Mouse (Mus musculus) liver, embryonic 18 days (tissue): ENCODE data around the gene Six1. TPM values are rescaled to one million over a fixed set of nuclear protein-coding genes. Genes with fewer than 3 reads are reported as not detected.

ENCODE experiments used
- polyA plus RNA-seq: library from polyadenylated mRNA; depleted of rRNA; stranded (reverse); fragments of >200 nt; gene quantifications from 2 replicates; pipeline ENCODE4 v1.2.3, GENCODE M21; 2012; rRNA removed

Six1 gene
- 0.01 TPM in 1 of 2 replicates, not detected in the other for polyA plus RNA-seq

DNA sequence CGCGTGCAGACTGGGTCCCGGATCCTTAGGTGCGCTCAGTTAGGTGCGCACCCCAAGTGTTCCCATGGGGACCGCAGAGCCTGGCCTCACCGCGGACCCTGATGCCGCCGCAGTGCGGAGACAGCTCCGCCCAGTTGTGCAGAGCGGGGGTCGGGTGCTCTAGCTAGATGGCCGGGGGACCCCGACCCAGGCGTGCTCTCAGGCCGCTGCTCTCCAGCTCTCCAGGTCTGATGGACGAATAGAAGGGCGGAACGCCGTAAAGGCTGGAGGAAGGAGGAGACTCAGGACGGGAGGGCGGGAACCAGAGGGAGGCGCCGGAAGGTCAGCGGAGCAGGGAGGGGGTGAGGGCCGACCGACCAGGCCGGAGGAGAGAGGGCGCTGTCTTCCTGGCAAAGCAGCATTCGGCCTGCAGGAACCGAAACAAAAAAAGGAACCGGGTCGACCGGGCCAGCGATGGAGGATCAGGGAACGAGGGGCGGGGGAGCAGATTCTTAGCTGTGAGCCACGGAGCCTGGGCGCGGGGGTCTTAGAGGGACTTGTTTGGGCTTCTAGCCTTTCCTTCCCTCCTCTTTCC is at the start of gene Six1:
Gene Six1 (minus strand): TSS at position 220 of the 574 bp plus-strand sequence.

Other genes with a start within 250 kb of the Six1 start
- not detected in 2 replicates for gene Six6, start 114.0 kb downstream of the Six1 start, polyA plus RNA-seq
- gene 4930447C04Rik, start 113.1 kb downstream of the Six1 start, polyA plus RNA-seq = 0.20 and 0.38 TPM in 2 replicates
- gene Six4, start 59.6 kb upstream of the Six1 start, polyA plus RNA-seq = 0.02 TPM in 2 replicates
- 6.3 and 6.5 TPM in 2 replicates for gene Mnat1, start 69.8 kb upstream of the Six1 start, polyA plus RNA-seq
- gene Trmt5, start 232.8 kb upstream of the Six1 start, polyA plus RNA-seq = 4.9 and 5.0 TPM in 2 replicates
- 4.2 and 5.1 TPM in 2 replicates for gene Slc38a6, start 232.9 kb upstream of the Six1 start, polyA plus RNA-seq